Mouse (Mus musculus): ENCODE measurements around the gene Card6.

Card6 gene

DNA sequence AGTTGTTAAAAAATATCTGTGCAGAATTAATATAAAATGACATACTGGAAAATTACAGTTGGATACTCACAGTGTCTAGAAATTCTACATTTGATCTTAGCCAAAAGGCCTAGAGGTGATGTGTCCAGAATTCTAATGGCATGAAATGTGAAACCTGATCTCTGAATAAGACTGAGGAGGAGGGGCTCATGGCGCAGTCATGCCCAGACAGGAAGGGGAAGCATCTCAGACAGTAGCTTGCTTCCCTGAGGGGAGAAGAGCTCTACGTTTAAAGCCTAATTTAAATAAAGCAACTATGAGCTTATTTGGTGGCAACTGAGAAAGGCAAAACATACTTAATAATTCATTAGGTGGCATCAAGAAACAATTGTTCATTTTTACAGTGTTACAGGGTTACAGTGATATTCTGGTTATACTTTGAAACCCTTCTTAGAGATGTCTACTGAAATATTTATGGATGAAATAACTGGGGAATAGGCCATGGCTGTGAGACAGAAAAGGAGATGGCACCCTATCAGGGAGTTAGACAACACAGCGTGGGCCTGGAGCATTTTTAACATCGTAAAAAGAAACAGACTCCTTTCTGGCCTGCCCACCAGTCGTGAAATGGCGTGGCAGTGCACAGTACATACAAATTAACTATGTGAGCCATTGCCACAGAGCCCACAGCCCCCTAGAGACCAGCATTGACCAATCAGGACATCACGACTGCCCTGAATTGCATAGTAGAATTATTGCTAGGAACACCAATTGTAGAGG, 19.3 kb downstream of the Card6 start:
- DNase-seq (ENCODE audit: low read depth, low spot score): no peak

DNA sequence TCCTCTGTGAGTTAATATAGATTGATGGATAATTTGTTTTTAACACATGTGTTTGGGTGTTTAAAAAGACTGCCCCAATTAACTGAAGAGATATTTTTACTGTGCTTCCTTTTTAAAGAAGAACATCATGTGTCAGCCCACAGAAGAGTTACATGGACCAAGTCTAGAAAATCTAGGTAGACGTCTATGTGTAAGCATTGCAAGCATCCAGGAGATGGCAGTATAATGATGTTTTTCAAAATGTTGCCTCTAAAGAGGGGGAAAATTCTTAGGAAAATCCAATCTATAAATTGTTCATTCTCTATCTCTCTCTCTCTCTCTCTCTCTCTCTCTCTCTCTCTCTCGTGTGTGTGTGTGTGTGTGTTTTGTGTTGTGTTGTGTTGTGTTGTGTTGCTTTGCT, 22.2 kb downstream of the Card6 start:
- no peak for DNase-seq (ENCODE audit: low read depth, low spot score)

DNA sequence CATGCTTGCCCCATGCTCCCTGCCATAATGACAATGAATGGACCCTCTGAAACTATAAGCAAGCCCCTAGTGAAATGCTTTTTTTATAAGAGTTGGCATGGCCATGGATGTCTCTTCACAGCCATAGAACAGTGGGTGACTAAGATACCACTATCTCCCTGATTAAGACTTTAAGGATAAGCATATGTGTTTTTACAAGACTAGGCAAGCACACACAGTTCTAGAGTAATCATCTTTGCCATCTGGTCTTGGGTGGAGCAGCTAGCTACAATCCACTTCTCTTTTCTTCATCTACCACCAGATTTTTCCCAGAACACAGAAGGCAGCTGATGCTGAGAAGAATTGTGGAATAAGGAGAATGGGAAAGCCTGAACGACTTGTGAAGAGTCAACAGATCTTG, 27.1 kb downstream of the Card6 start:
- DNase-seq (ENCODE audit: low read depth, low spot score): no peak

DNA sequence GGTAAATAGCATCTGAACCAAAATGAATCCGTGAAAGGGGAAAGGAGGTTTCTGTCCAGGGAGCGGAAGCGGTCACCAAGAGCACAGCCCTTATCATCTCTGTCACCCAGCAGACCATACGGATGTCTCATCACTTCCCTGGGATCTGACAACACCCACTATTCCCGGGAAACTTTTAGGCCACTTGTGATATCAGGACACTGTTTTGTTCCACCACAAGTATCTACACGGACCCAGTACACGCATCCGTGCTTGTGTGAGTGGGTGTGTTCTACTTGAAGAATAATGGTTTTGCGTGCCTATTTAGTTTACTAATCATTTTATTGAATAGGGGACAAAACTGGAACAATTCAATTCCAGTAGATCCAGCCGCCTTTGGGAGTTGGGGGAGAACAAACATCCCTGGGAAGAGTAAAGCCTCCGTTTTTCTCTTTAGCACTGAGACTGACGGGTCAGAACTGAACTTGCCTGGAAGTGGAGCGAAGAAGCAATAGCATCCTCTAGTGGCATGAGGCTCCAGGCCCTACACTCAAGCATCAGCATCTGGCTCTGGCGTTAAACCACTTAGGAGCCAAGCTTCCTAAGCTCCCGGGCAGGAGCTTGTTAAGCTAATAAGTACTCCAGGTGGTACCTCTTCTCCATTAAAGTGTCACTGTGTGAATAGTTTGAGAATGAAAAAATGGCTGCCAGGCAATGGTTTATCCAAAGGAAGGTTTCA, 39.4 kb downstream of the Card6 start:
- DNase-seq (ENCODE audit: low read depth, low spot score): no peak

DNA sequence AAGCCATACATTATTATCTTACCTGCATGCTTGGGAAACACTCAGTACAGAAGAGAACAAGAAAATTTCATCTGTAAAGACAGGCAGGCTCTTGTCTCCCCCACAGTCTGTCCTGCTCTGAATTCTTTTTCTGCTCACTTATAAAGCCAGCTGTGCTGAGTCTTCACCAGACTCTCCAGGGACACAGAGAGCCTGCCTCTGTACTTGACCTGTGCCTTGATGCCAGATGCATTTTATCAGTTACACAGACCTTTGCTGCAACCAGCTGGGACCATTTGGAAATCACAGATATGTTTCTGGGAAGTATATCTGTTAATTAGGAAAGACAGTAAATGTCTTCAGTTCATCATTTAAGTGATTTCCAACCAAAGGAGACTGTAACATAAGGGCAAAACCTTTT, 44.7 kb downstream of the Card6 start, which contains the start of gene C7:
TSS of gene C7 (minus strand) at position 106 of the 400 bp plus-strand sequence.
- DNase-seq (ENCODE audit: low read depth, low spot score): no peak

Measured in c-Kit-negative CD71-positive TER-119-positive erythroid progenitor cells, embryonic 14.5 days (primary cell).